Mouse (Mus musculus) testis, adult 2 months (tissue): ENCODE data around the gene Tns3.

Experiments
- CTCF ChIP-seq: fragments of 200-500 bp; IDR thresholded peaks from 2 replicates; pipeline ENCODE4 v1.5.1; 2012; ENCODE audit warnings: low read depth, mild to moderate bottlenecking, inconsistent platforms, low read length, moderate library complexity; ENCODE audit not compliant: control insufficient read depth, insufficient read depth, insufficient replicate concordance
- POLR2A ChIP-seq: fragments of 200-500 bp; IDR thresholded peaks from 2 replicates; pipeline ENCODE4 v1.6.1; 2012; ENCODE audit warnings: low read depth, mild to moderate bottlenecking, inconsistent platforms, low read length, moderate library complexity; ENCODE audit not compliant: control insufficient read depth

DNA sequence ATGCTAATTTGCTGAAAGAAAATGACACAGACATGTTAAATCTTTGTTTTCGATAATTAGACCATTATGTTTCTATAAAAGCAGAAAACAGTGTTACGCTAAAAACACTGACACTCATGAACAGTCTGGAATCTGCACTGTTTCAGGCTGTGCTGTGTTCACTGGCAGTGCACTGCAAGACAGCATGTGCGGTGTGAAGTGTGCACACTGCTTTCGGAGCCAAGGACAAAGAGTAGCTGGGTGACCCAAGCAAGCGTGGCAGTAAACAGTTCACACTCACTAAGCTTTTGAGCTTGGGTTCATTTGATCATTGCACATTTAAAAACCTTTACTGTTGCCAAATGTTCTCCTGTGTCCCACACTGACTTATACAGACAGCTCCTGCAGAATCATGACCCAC is 32.2 kb downstream of the Tns3 start:
- TF ChIP-seq CTCF (no peak), POLR2A (no peak)
